Mouse (Mus musculus) cerebellum, adult 2 months (tissue): ENCODE measurements at regions not wholly inside any gene's neighbourhood (a gene's known extent, or its start where the extent isn't known, plus 50 kb on each side); places are given as distances from the start of the nearest gene placed in this dataset.
A peak's percentile ranks its signal among the peaks of the same experiment; 100 is the strongest.

ENCODE experiments used
- DNase-seq, 2 experiments: peaks; one replicate each; pipeline ENCODE4 v3.0.0; 2021
- H3K27ac ChIP-seq: fragments of 200-500 bp; 2 replicates; pipeline ENCODE4 v1.5.1; 2012; ENCODE audit warnings: low read length, control low read depth, inconsistent platforms; ENCODE audit not compliant: insufficient read depth
- H3K27me3 ChIP-seq: fragments of 200-500 bp; 2 replicates; pipeline ENCODE4 v1.6.1; 2012; ENCODE audit warnings: inconsistent platforms, mild to moderate bottlenecking, low read length, moderate library complexity; ENCODE audit not compliant: control insufficient read depth, insufficient read depth
- H3K4me1 ChIP-seq: fragments of 200-500 bp; 2 replicates; pipeline ENCODE4 v1.6.1; 2011; ENCODE audit warnings: low read length; ENCODE audit not compliant: control insufficient read depth, insufficient read depth
- H3K4me3 ChIP-seq: fragments of 200-500 bp; replicated peaks from 2 replicates; pipeline ENCODE3; 2011; ENCODE audit warnings: mild to moderate bottlenecking, low read depth, low read length, control low read depth; ENCODE audit not compliant: insufficient read depth
- CTCF ChIP-seq: fragments of 200-500 bp; IDR thresholded peaks from 2 replicates; pipeline ENCODE4 v1.5.1; 2011; ENCODE audit warnings: low read depth, mild to moderate bottlenecking, control low read depth, low read length, moderate library complexity, borderline replicate concordance; ENCODE audit not compliant: insufficient read depth
- POLR2A ChIP-seq: fragments of 200-500 bp; IDR thresholded peaks from 2 replicates; pipeline ENCODE4 v1.6.1; 2011; ENCODE audit warnings: low read length, control low read depth, borderline replicate concordance; ENCODE audit not compliant: insufficient read depth
- WGBS: fragments of 180-500 bp; shearing (Covaris S2); methylation state at CpG from one replicate; pipeline ENCODE4 v1.1.7; 2018; 5-methylcytosine and 5-hydroxymethylcytosine counted together

GRCm38 (mm10) chr17:61606729-61607481 lies 1274.2 kb downstream of the Efna5 start:
- H3K4me3 ChIP-seq, result no peak overlapping the region
- no peak for TF ChIP-seq POLR2A
- TF ChIP-seq CTCF, result no peak
- no peaks in the 10 kb centered on the region; the same call in 1 of the 2 replicates for H3K4me1 ChIP-seq
- DNase-seq, result peak; percentile 6 to 19
- WGBS, result 6% methylated on average over 14 of the region's 14 CpGs
- no peaks in the 10 kb centered on the region for H3K27me3 ChIP-seq
- no peak overlapping the region for H3K27ac ChIP-seq

GRCm38 (mm10) chr17:61604246-61604645 lies 1276.9 kb downstream of the Efna5 start:
- H3K4me1 ChIP-seq, result no peaks in the 10 kb centered on the region; the same call in 1 of the 2 replicates
- no peaks in the 10 kb centered on the region for H3K27me3 ChIP-seq
- no peak overlapping the region for H3K27ac ChIP-seq
- TF ChIP-seq CTCF (no peak), POLR2A (no peak)
- WGBS, result 34% methylated on average over 5 of the region's 5 CpGs
- no peak overlapping the region for H3K4me3 ChIP-seq
- DNase-seq, result no peak

- no peak for DNase-seq
- no peaks in the 10 kb centered on the region for H3K27me3 ChIP-seq
- no peaks in the 10 kb centered on the region for H3K4me1 ChIP-seq
- H3K27ac ChIP-seq, result no peak overlapping the region
- H3K4me3 ChIP-seq, result no peak overlapping the region
- TF ChIP-seq POLR2A, result no peak
- TF ChIP-seq CTCF, result no peak
- WGBS, result 61% methylated on average over 2 of the region's 2 CpGs
Measured at GRCm38 (mm10) chr17:61589255-61589654, 1291.9 kb downstream of the Efna5 start.

- Histone ChIP-seq H3K4me3 (no peak overlapping the region), H3K4me1 (no peaks in the 10 kb centered on the region), H3K27me3 (no peaks in the 10 kb centered on the region), H3K27ac (no peak overlapping the region)
- WGBS, result 42% methylated on average over 3 of the region's 3 CpGs
- TF ChIP-seq POLR2A (no peak), CTCF (no peak)
- DNase-seq, result no peak
Measured at GRCm38 (mm10) chr17:61578895-61579294, 1302.2 kb downstream of the Efna5 start.

GRCm38 (mm10) chr17:61570933-61571332 lies 1310.2 kb downstream of the Efna5 start:
- Histone ChIP-seq H3K27me3 (no peaks in the 10 kb centered on the region), H3K4me3 (no peak overlapping the region), H3K27ac (no peak overlapping the region), H3K4me1 (no peaks in the 10 kb centered on the region)
- TF ChIP-seq POLR2A, result no peak
- TF ChIP-seq CTCF, result no peak
- 24% methylated on average over 3 of the region's 3 CpGs for whole genome bisulfite sequencing
- no peak for DNase-seq
